Mouse (Mus musculus): ENCODE results near the gene Rbmy.
"Not testable (repeated sequence)": the region's sequence is repeated elsewhere in the genome, so short reads cannot be mapped to it uniquely, and the experiment has no call there.

Gene Rbmy

GRCm38 (mm10) chrY:2830380-2830779, at the start of gene Rbmy, which contains the start of gene Gm10256:
Rbmy (plus strand) TSS chrY:2830680.
Gm10256 (plus strand) TSS chrY:2830699.
- not testable (repeated sequence) for DNase-seq (ENCODE audit: low spot score)

- not testable (repeated sequence) for DNase-seq (ENCODE audit: low spot score)
Observed at GRCm38 (mm10) chrY:2796105-2796504, 34.4 kb upstream of the Rbmy start, which contains the start of gene Gm4064. Gm4064 (minus strand) TSS chrY:2796205.

Data from T-cell, adult 2 months (primary cell).